Mouse (Mus musculus): ENCODE data around the gene Nfatc2. TPM values are rescaled to one million over a fixed set of nuclear protein-coding genes. Genes with fewer than 3 reads are reported as not detected.

The Nfatc2 gene
- total RNA-seq, 2 experiments from 2014 or later: 10.1 to 12.8 TPM

GRCm38 (mm10) chr2:168539594-168540222 is 61.7 kb downstream of the Nfatc2 start:
- no peak for DNase-seq (ENCODE audit: low spot score)

GRCm38 (mm10) chr2:168539026-168539425 is 62.4 kb downstream of the Nfatc2 start:
- DNase-seq (ENCODE audit: low spot score): no peak

- no peak for DNase-seq (ENCODE audit: low spot score)
These were observed 69.2 kb downstream of the Nfatc2 start for GRCm38 (mm10) chr2:168532061-168532833.

- DNase-seq (ENCODE audit: low spot score): no peak
These were observed 72.9 kb downstream of the Nfatc2 start for GRCm38 (mm10) chr2:168528551-168528950.

- DNase-seq (ENCODE audit: low spot score): no peak
These were observed 74.0 kb downstream of the Nfatc2 start for GRCm38 (mm10) chr2:168527430-168527792.

- DNase-seq (ENCODE audit: low spot score): no peak
These were observed 74.7 kb downstream of the Nfatc2 start for GRCm38 (mm10) chr2:168526547-168527429.

GRCm38 (mm10) chr2:168525391-168526154 is 75.9 kb downstream of the Nfatc2 start:
- peak; percentile 20 for DNase-seq (ENCODE audit: low spot score)

GRCm38 (mm10) chr2:168524905-168525381 is 76.5 kb downstream of the Nfatc2 start:
- DNase-seq (ENCODE audit: low spot score): peak; percentile 96

GRCm38 (mm10) chr2:168522247-168522646 is 79.2 kb downstream of the Nfatc2 start:
- DNase-seq (ENCODE audit: low spot score): no peak

- DNase-seq (ENCODE audit: low spot score): no peak
These were observed 80.7 kb downstream of the Nfatc2 start for GRCm38 (mm10) chr2:168520771-168521170.

GRCm38 (mm10) chr2:168519589-168519988 is 81.9 kb downstream of the Nfatc2 start:
- DNase-seq (ENCODE audit: low spot score): peak; percentile 80

GRCm38 (mm10) chr2:168518256-168518659 is 83.2 kb downstream of the Nfatc2 start:
- peak; percentile 85 for DNase-seq (ENCODE audit: low spot score)

- DNase-seq (ENCODE audit: low spot score): no peak
These were observed 83.7 kb downstream of the Nfatc2 start for GRCm38 (mm10) chr2:168517774-168518173.

GRCm38 (mm10) chr2:168516717-168517116 is 84.7 kb downstream of the Nfatc2 start:
- no peak for DNase-seq (ENCODE audit: low spot score)

- DNase-seq (ENCODE audit: low spot score): no peak
These were observed 86.0 kb downstream of the Nfatc2 start for GRCm38 (mm10) chr2:168515466-168515865.

- no peak for DNase-seq (ENCODE audit: low spot score)
These were observed 87.3 kb downstream of the Nfatc2 start for GRCm38 (mm10) chr2:168514131-168514530.

GRCm38 (mm10) chr2:168511529-168511928 is 89.9 kb downstream of the Nfatc2 start:
- DNase-seq (ENCODE audit: low spot score): no peak

GRCm38 (mm10) chr2:168508469-168509198 is 92.8 kb downstream of the Nfatc2 start:
- no peak for DNase-seq (ENCODE audit: low spot score)

GRCm38 (mm10) chr2:168504431-168505182 is 96.8 kb downstream of the Nfatc2 start:
- DNase-seq (ENCODE audit: low spot score): peak; percentile 25

GRCm38 (mm10) chr2:168503735-168504134 is 97.7 kb downstream of the Nfatc2 start:
- DNase-seq (ENCODE audit: low spot score): no peak

Data from gastrocnemius, adult 18-20 months (tissue).